Mouse (Mus musculus) intestine, postnatal 0 days (tissue): ENCODE data around the gene Gm17571. TPM values are rescaled to one million over a fixed set of nuclear protein-coding genes. Genes with fewer than 3 reads are reported as not detected.

Experiments used
- ATAC-seq: fragments of 200-750 bp; cut with Nextera tagmentation; 2 replicates; pipeline ENCODE4 v1.8.0; 2017; ENCODE audit warnings: mild to moderate bottlenecking, moderate TSS enrichment, moderate library complexity
- H3K27ac ChIP-seq: fragments of 300-500 bp; sonication (generic); 2 replicates; pipeline ENCODE4 v1.5.1; 2014; ENCODE audit warnings: mild to moderate bottlenecking, low read depth, low read length, moderate library complexity
- H3K27me3 ChIP-seq: fragments of 300-500 bp; sonication (generic); replicated peaks from 2 replicates; pipeline ENCODE4 v1.6.1; 2014; ENCODE audit warnings: low read length, mixed read lengths; ENCODE audit not compliant: control insufficient read depth, insufficient read depth
- H3K36me3 ChIP-seq: fragments of 300-500 bp; sonication (generic); 2 replicates; pipeline ENCODE4 v1.6.1; 2014; ENCODE audit warnings: mild to moderate bottlenecking, moderate library complexity; ENCODE audit not compliant: control insufficient read depth, insufficient read depth
- H3K4me1 ChIP-seq: fragments of 300-500 bp; sonication (generic); replicated peaks from 2 replicates; pipeline ENCODE4 v1.6.1; 2014; ENCODE audit warnings: antibody characterized with exemption, low read length, mixed read lengths; ENCODE audit not compliant: control insufficient read depth, insufficient read depth
- H3K4me2 ChIP-seq: fragments of 300-500 bp; sonication (generic); replicated peaks from 2 replicates; pipeline ENCODE4 v1.6.1; 2014; ENCODE audit warnings: low read depth, mild to moderate bottlenecking, moderate library complexity
- H3K4me3 ChIP-seq: fragments of 300-500 bp; sonication (generic); 2 replicates; pipeline ENCODE4 v1.5.1; 2014; ENCODE audit warnings: low read depth, low read length
- H3K9ac ChIP-seq: fragments of 300-500 bp; sonication (generic); 2 replicates; pipeline ENCODE4 v1.6.1; 2014; ENCODE audit warnings: mild to moderate bottlenecking, low read depth, low read length
- H3K9me3 ChIP-seq: fragments of 300-500 bp; sonication (generic); 2 replicates; pipeline ENCODE4 v1.6.1; 2016; ENCODE audit warnings: mixed run types; ENCODE audit not compliant: control insufficient read depth
- CTCF ChIP-seq: sonication (generic); IDR thresholded peaks from 2 replicates; pipeline ENCODE4 v1.5.1; 2016; ENCODE audit warnings: low read depth, mild to moderate bottlenecking, control low read depth, antibody characterized with exemption, moderate library complexity
- WGBS: fragments of 180-500 bp; shearing (Covaris S2); extraction: QIAGEN DNeasy Blood & Tissue Kit; methylation state at CpG from one replicate; pipeline ENCODE4 v1.1.7; 2014; 5-methylcytosine and 5-hydroxymethylcytosine counted together
- polyA plus RNA-seq: library from polyadenylated mRNA; unstranded; fragments of >200 nt; fragmentation: Nextera tagmentation; extraction: Ambion mirVana; gene quantifications from 2 replicates; pipeline ENCODE4 v1.2.1, GENCODE M21; 2015

Gm17571 gene
- polyA plus RNA-seq, 1 experiment from 2014 or later: not detected

GRCm38 (mm10) chr9:13468778-13469177 lies 22.2 kb upstream of the Gm17571 start:
- no peak for TF ChIP-seq CTCF

GRCm38 (mm10) chr9:13467745-13468144 lies 21.2 kb upstream of the Gm17571 start:
- Histone ChIP-seq H3K9ac (no peak overlapping the region), H3K27me3 (no peaks in the 10 kb centered on the region), H3K4me2 (no peak overlapping the region), H3K4me3 (no peak overlapping the region), H3K4me1 (no peaks in the 10 kb centered on the region), H3K9me3 (no peaks in the 10 kb centered on the region), H3K27ac (no peak overlapping the region), H3K36me3 (no peaks in the 10 kb centered on the region)
- no peak for TF ChIP-seq CTCF
- no peak for ATAC-seq
- WGBS: 88% methylated on average over 7 of the region's 7 CpGs

More at GRCm38 (mm10) chr9:13468778-13469177, 22.2 kb upstream of the Gm17571 start:
- H3K27ac ChIP-seq: no peak overlapping the region; the same call in 1 of the 2 replicates
- ATAC-seq: no peak
- no peaks in the 10 kb centered on the region for H3K4me1 ChIP-seq
- no peak overlapping the region for H3K4me2 ChIP-seq
- H3K36me3 ChIP-seq: no peaks in the 10 kb centered on the region
- H3K27me3 ChIP-seq: no peaks in the 10 kb centered on the region
- H3K9ac ChIP-seq: no peak overlapping the region
- H3K4me3 ChIP-seq: no peak overlapping the region
- H3K9me3 ChIP-seq: no peaks in the 10 kb centered on the region
- WGBS: 75% methylated on average over 6 of the region's 6 CpGs

GRCm38 (mm10) chr9:13466816-13467215 lies 20.3 kb upstream of the Gm17571 start:
- ATAC-seq: no peak
- H3K27ac ChIP-seq: no peak overlapping the region
- no peak overlapping the region for H3K4me3 ChIP-seq
- no peaks in the 10 kb centered on the region for H3K27me3 ChIP-seq
- H3K4me1 ChIP-seq: no peaks in the 10 kb centered on the region
- WGBS: 78% methylated on average over 10 of the region's 10 CpGs
- H3K36me3 ChIP-seq: no peaks in the 10 kb centered on the region
- no peak overlapping the region for H3K4me2 ChIP-seq
- TF ChIP-seq CTCF: no peak
- no peak overlapping the region for H3K9ac ChIP-seq
- H3K9me3 ChIP-seq: no peaks in the 10 kb centered on the region

GRCm38 (mm10) chr9:13466351-13466750 lies 19.8 kb upstream of the Gm17571 start:
- Histone ChIP-seq H3K4me2 (no peak overlapping the region), H3K36me3 (no peaks in the 10 kb centered on the region), H3K9me3 (no peaks in the 10 kb centered on the region), H3K4me1 (no peaks in the 10 kb centered on the region), H3K27me3 (no peaks in the 10 kb centered on the region), H3K4me3 (no peak overlapping the region), H3K27ac (no peak overlapping the region), H3K9ac (no peak overlapping the region)
- no peak for ATAC-seq
- no peak for TF ChIP-seq CTCF
- 72% methylated on average over 4 of the region's 4 CpGs for WGBS

GRCm38 (mm10) chr9:13465358-13466020 lies 18.9 kb upstream of the Gm17571 start:
- no peaks in the 10 kb centered on the region for H3K4me1 ChIP-seq
- no peak overlapping the region for H3K9ac ChIP-seq
- no peaks in the 10 kb centered on the region for H3K9me3 ChIP-seq
- no peak overlapping the region for H3K4me3 ChIP-seq
- no peak overlapping the region for H3K4me2 ChIP-seq
- no peak for ATAC-seq
- no peaks in the 10 kb centered on the region for H3K27me3 ChIP-seq
- 71% methylated on average over 4 of the region's 4 CpGs for WGBS
- no peak overlapping the region for H3K27ac ChIP-seq
- no peak for TF ChIP-seq CTCF
- H3K36me3 ChIP-seq: no peaks in the 10 kb centered on the region

GRCm38 (mm10) chr9:13460926-13461325 lies 14.4 kb upstream of the Gm17571 start:
- Histone ChIP-seq H3K27me3 (no peaks in the 10 kb centered on the region), H3K27ac (no peak overlapping the region), H3K9me3 (no peaks in the 10 kb centered on the region), H3K4me3 (no peak overlapping the region), H3K4me2 (no peak overlapping the region), H3K4me1 (0 out of 2 replicates have a peak, but pooled peaks cover 3% of the 10 kb centered on the region), H3K9ac (no peak overlapping the region), H3K36me3 (no peaks in the 10 kb centered on the region)
- ATAC-seq: no peak
- TF ChIP-seq CTCF: no peak
- 89% methylated on average over 1 of the region's 1 CpGs for WGBS
